Mouse (Mus musculus) midbrain, postnatal 0 days (tissue): ENCODE results near the gene Rhbdl1. TPM values are rescaled to one million over a fixed set of nuclear protein-coding genes. Genes with fewer than 3 reads are reported as not detected.

Experiments used
- ATAC-seq: fragments of 200-750 bp; cut with Nextera tagmentation; 2 replicates; pipeline ENCODE4 v1.8.0; 2017; ENCODE audit warnings: moderate number of reproducible peaks, mild to moderate bottlenecking, moderate TSS enrichment, moderate library complexity; ENCODE audit not compliant: low FRiP score
- DNase-seq: peaks from one replicate; pipeline ENCODE4 v3.0.0-alpha.2; 2015; ENCODE audit warnings: low spot score
- H3K27ac ChIP-seq: fragments of 300-500 bp; sonication (generic); 2 replicates; pipeline ENCODE4 v1.5.1; 2014; ENCODE audit warnings: low read depth, mild to moderate bottlenecking, low read length, mixed read lengths
- H3K27me3 ChIP-seq: fragments of 300-500 bp; sonication (generic); 2 replicates; pipeline ENCODE4 v1.6.1; 2014; ENCODE audit warnings: low read length, control low read depth, mixed read lengths; ENCODE audit not compliant: insufficient read depth
- H3K36me3 ChIP-seq: fragments of 300-500 bp; sonication (generic); 2 replicates; pipeline ENCODE4 v1.6.1; 2014; ENCODE audit warnings: low read length, control low read depth, mixed read lengths; ENCODE audit not compliant: insufficient read depth
- H3K4me1 ChIP-seq: fragments of 300-500 bp; sonication (generic); 2 replicates; pipeline ENCODE4 v1.6.1; 2014; ENCODE audit warnings: mild to moderate bottlenecking, control low read depth, antibody characterized with exemption, low read length, mixed read lengths; ENCODE audit not compliant: insufficient read depth
- H3K4me2 ChIP-seq: fragments of 300-500 bp; sonication (generic); 2 replicates; pipeline ENCODE4 v1.6.1; 2014; ENCODE audit warnings: low read depth, mild to moderate bottlenecking, low read length, mixed read lengths; ENCODE audit not compliant: poor library complexity, severe bottlenecking
- H3K4me3 ChIP-seq: fragments of 300-500 bp; sonication (generic); 2 replicates; pipeline ENCODE4 v1.5.1; 2014; ENCODE audit warnings: low read depth, mild to moderate bottlenecking, low read length, moderate library complexity
- H3K9ac ChIP-seq: fragments of 300-500 bp; sonication (generic); replicated peaks from 2 replicates; pipeline ENCODE4 v1.6.1; 2014; ENCODE audit warnings: mild to moderate bottlenecking, low read length, moderate library complexity, mixed read lengths; ENCODE audit not compliant: poor library complexity, severe bottlenecking
- H3K9me3 ChIP-seq: fragments of 300-500 bp; sonication (generic); 2 replicates; pipeline ENCODE4 v1.6.1; 2016; ENCODE audit warnings: low read length, control low read depth
- CTCF ChIP-seq: IDR thresholded peaks from 2 replicates; pipeline ENCODE4 v1.5.1; 2016; ENCODE audit warnings: antibody characterized with exemption, mild to moderate bottlenecking
- WGBS: fragments of 180-500 bp; shearing (Covaris S2); extraction: QIAGEN DNeasy Blood & Tissue Kit; methylation state at CpG from one replicate; pipeline ENCODE4 v1.1.7; 2014; 5-methylcytosine and 5-hydroxymethylcytosine counted together
- polyA plus RNA-seq: library from polyadenylated mRNA; unstranded; fragments of >200 nt; fragmentation: Nextera tagmentation; extraction: Ambion mirVana; gene quantifications from 2 replicates; pipeline ENCODE4 v1.2.1, GENCODE M21; 2015
- total RNA-seq: library from RNA; depleted of rRNA; stranded (reverse); fragments of >200 nt; gene quantifications from 2 replicates; pipeline ENCODE4 v1.2.3, GENCODE M21; 2014

Rhbdl1 gene
- total and polyA plus RNA-seq, 2 experiments from 2014 or later = 97.0 to 168 TPM

DNA sequence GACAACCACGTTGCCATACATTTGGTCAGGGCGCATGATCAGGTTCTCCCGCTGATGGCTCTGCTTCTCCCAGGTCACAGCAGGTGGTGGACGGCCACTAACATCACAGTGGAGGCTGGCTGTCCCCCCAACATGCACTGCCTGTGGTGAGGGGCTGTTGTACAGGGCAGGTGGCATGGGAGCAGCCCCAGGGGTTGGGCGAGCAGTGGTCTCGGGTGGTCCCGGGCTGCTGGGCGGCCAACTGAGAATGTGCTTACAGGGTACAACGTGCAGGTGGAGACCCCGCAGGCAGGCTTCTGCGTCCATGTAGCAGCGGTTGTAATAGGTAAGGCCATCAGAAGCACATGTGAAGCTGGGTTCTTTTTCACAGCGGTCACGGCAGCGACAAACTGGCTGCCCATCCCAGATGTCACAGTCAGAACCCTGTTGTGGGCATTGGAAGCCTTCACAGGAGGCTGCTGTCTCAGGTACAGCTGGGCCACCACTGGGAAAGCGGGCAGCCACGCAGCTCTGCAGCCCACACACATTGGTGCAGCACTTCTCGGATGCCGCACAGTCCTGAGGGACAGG is 41.6 kb upstream of the Rhbdl1 start:
- DNase-seq (no peak), ATAC-seq (no peak)
- H3K27ac ChIP-seq = no peak overlapping the region
- H3K4me3 ChIP-seq = no peak overlapping the region
- H3K4me2 ChIP-seq = no peak overlapping the region
- WGBS = 86% methylated on average over 19 of the region's 19 CpGs
- no peaks in the 10 kb centered on the region for H3K9me3 ChIP-seq
- H3K9ac ChIP-seq = no peak overlapping the region
- no peak for TF ChIP-seq CTCF
- no peaks in the 10 kb centered on the region for H3K27me3 ChIP-seq
- peaks cover 31% of the 10 kb centered on the region for H3K36me3 ChIP-seq
- peaks cover 19% of the 10 kb centered on the region for H3K4me1 ChIP-seq

DNA sequence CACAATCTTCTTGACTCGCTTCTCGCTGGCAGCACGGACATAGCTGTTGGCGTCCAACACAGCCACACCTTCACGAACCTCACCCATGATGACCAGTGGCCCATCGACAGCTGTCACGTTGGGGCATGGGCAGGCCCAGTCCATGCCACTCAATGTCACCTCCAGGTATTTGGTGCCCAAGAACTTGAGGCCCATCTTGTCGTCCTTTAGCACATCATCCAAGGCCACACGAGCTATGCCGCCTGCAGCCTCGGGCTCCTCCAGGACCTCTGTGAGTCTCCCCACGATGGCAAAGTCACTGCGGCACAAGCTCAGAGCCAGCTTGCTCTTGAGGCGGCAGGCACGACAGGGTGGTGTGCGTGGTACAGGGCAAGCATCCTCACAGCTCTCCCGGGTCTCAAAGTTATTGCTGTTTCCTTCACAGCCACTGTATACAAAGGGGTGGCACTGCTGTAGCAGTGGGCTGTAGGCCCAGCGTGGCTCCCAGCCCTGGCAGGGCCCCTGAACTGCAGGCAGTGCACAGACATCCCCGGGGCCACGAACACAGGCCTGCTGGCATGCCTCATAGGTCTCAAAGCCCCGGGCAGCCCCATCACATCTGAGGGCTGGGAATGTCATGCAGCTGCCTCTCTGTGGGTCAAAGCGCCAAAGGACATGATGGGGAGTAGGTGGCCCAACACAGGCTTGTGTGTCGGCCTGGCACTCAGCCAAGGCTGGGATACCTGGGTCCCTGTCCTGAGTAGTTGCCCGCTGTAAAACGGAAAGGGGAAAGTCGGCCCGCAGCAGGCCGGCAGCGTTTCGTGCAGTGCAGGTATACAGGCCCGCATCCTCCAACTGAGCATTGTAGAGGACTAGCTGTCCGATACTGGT is 40.9 kb upstream of the Rhbdl1 start:
- Histone ChIP-seq H3K27me3 (no peaks in the 10 kb centered on the region), H3K9me3 (no peaks in the 10 kb centered on the region), H3K36me3 (peaks cover 24% of the 10 kb centered on the region; the same call in 1 of the 2 replicates), H3K9ac (no peak overlapping the region), H3K4me1 (peaks cover 19% of the 10 kb centered on the region), H3K27ac (no peak overlapping the region), H3K4me2 (no peak overlapping the region), H3K4me3 (no peak overlapping the region)
- WGBS = 91% methylated on average over 31 of the region's 32 CpGs
- ATAC-seq (no peak), DNase-seq (no peak)
- no peak for TF ChIP-seq CTCF

DNA sequence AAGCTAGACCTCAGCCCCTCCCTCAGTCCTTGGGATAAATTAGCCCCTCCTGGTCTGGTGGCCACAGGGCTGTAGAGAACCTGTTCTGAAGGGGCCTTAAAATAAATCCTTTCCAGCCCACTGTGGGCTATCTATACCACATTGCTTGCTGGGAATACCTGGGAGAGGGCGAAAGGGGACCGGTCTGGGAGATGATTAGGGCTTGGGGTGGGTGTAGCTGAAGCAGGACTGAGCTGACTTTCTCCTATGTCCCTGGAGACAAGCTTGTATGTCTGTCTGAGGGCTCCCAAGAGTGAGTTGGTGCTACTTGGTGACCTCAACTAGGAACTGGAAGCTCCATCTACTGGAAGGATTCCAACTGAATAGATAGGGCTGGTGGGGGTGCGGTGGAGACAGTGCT is 39.9 kb upstream of the Rhbdl1 start:
- WGBS = 98% methylated on average over 3 of the region's 3 CpGs
- peaks cover 19% of the 10 kb centered on the region for H3K4me1 ChIP-seq
- no peaks in the 10 kb centered on the region for H3K9me3 ChIP-seq
- no peak for TF ChIP-seq CTCF
- no peak overlapping the region for H3K9ac ChIP-seq
- peaks cover 19% of the 10 kb centered on the region; the same call in 1 of the 2 replicates for H3K36me3 ChIP-seq
- DNase-seq (no peak), ATAC-seq (no peak)
- H3K27ac ChIP-seq = no peak overlapping the region
- H3K4me2 ChIP-seq = 0 out of 2 replicates have a peak overlapping the region, but pooled peaks have one; percentile 2
- H3K4me3 ChIP-seq = no peak overlapping the region
- no peaks in the 10 kb centered on the region for H3K27me3 ChIP-seq

DNA sequence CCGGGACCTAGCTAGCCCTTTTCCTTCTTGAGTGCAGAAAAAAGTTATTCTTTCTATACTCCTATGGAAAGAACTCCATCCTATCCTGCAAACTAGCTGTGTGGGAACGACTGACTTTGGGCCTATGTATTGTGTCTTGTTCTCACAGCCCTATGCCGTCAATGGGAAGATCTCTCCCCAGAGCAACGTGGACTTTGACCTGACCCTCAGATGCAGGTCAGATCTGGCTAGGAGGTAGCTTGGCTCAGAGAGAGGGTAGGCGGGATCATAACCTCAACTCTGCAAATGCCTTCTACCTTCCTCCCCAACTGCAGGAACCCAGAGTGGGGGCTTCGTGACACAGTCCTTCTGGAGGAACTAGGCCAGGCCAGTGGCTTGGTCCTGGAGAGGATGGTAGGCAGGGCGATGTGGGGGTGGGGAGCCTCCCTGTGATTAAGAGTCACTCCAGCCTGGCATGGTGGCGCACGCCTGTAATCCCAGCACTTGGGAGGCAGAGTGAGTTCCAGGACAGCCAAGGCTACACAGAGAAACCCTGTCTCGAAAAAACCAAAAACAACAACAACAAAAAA is 39.3 kb upstream of the Rhbdl1 start:
- H3K27ac ChIP-seq = peak overlapping the region; percentile 98
- peak overlapping the region; percentile 76 for H3K4me3 ChIP-seq
- H3K9ac ChIP-seq = peak overlapping the region; percentile 89
- no peak for ATAC-seq
- 62% methylated on average over 10 of the region's 10 CpGs for WGBS
- H3K9me3 ChIP-seq = no peaks in the 10 kb centered on the region
- H3K4me2 ChIP-seq = peak overlapping the region; percentile 85
- H3K4me1 ChIP-seq = peaks cover 19% of the 10 kb centered on the region
- TF ChIP-seq CTCF = no peak
- DNase-seq = no peak
- H3K27me3 ChIP-seq = no peaks in the 10 kb centered on the region
- H3K36me3 ChIP-seq = peaks cover 16% of the 10 kb centered on the region; the same call in 1 of the 2 replicates

DNA sequence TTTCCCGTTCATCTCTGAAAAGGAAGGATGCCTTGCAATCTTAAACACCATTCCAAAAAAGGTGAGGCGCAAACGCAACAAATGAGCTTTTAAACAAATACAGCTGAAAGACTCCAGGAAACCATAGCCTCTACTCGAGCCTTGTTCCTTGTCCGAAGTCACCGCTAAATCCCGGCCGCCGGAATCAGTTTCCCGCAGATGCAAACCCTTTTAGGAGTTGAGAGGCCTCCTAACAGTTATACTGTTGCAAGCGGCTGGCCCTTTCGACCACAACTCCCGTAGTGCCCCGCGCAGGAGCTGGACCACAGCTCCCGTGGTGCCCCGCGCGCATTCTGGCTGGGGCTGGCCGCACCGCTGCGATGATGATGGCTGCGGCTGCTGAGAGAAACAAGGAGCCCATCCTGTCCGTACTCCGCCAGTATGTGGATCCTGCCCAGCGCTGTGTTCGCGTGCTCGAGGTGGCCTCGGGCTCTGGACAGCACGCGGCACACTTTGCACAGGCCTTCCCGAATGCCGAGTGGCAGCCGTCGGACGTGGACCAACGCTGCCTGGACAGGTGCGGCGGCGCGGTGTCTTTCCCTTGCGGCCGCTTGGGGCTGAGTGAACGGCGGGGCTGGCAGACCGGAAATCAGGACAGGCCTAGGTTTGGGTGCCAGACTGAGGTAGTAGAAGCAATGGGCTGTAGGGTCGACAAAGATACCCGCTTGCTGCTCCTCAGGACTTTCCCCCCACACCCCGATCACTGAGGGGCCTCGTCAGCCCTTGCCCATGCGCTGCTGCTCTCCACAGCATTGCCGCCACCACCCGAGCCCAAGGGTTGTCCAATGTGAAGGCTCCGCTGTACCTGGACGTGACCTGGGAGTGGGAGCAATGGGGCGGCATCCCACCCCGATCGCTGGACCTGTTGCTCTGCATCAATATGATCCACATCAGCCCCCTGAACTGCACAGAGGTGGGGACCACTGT is 38.4 kb upstream of the Rhbdl1 start:
- Histone ChIP-seq H3K9me3 (no peaks in the 10 kb centered on the region), H3K4me3 (peak overlapping the region; percentile 76), H3K36me3 (peaks cover 16% of the 10 kb centered on the region; the same call in 1 of the 2 replicates), H3K27me3 (no peaks in the 10 kb centered on the region), H3K4me1 (peaks cover 16% of the 10 kb centered on the region; the same call in 1 of the 2 replicates), H3K27ac (peak overlapping the region; percentile 98), H3K4me2 (peak overlapping the region; percentile 85), H3K9ac (peak overlapping the region; percentile 89)
- DNase-seq (peak; percentile 92), ATAC-seq (peak; percentile 89)
- TF ChIP-seq CTCF = peak; percentile 39; the same call in 1 of the 2 replicates
- under 1% methylated on average over 58 of the region's 59 CpGs for WGBS
